Mouse (Mus musculus) heart, postnatal 25 days (tissue): Measurements from ENCODE around the gene Klk1b9. TPM values are rescaled to one million over a fixed set of nuclear protein-coding genes. Genes with fewer than 3 reads are reported as not detected.

Experiments
- total RNA-seq, 2 experiments: library from RNA; stranded (reverse); gene quantifications; 2 replicates each; pipeline ENCODE4 v1.2.3; 2021

The Klk1b9 gene
- total RNA-seq, 2 experiments from 2014 or later, result not detected

Other genes with a start within 250 kb of the Klk1b9 start
- not detected for gene Klk12, start 207.2 kb upstream of the Klk1b9 start, total RNA-seq
- gene Klk11, start 201.5 kb upstream of the Klk1b9 start, total RNA-seq, result not detected
- gene Klk10, start 195.0 kb upstream of the Klk1b9 start, total RNA-seq, result under 1 TPM; 0.20 to 0.42 TPM
- not detected for gene Klk9, start 184.2 kb upstream of the Klk1b9 start, total RNA-seq
- 10 to 100 TPM; 12.6 to 13.3 TPM for gene Klk8, start 178.5 kb upstream of the Klk1b9 start, total RNA-seq
- under 1 TPM in 1 of 2 experiments, not detected in 1; 0.17 TPM for gene Klk7, start 164.8 kb upstream of the Klk1b9 start, total RNA-seq
- not detected for gene Klk6, start 151.6 kb upstream of the Klk1b9 start, total RNA-seq
- gene Klk5, start 134.1 kb upstream of the Klk1b9 start, total RNA-seq, result not detected
- not detected for gene Klk4, start 94.9 kb upstream of the Klk1b9 start, total RNA-seq
- gene Klk15, start 42.3 kb upstream of the Klk1b9 start, total RNA-seq, result not detected
- not detected for gene Klk1b8, start 25.4 kb upstream of the Klk1b9 start, total RNA-seq
- gene Klk1b1, start 9.3 kb upstream of the Klk1b9 start, total RNA-seq, result not detected
- gene Klk1b11, start 19.8 kb downstream of the Klk1b9 start, total RNA-seq, result not detected
- gene Klk1b26, start 36.1 kb downstream of the Klk1b9 start, total RNA-seq, result under 1 TPM; 0.36 TPM
- gene Klk1b27, start 76.2 kb downstream of the Klk1b9 start, total RNA-seq, result not detected
- not detected for gene Klk1b21, start 126.3 kb downstream of the Klk1b9 start, total RNA-seq
- gene Klk1b22, start 136.6 kb downstream of the Klk1b9 start, total RNA-seq, result not detected
- gene Klk1b16, start 160.7 kb downstream of the Klk1b9 start, total RNA-seq, result not detected
- not detected for gene Klk1b24, start 212.2 kb downstream of the Klk1b9 start, total RNA-seq
- gene Klk1b3, start 222.1 kb downstream of the Klk1b9 start, total RNA-seq, result not detected
- not detected for gene Klk1b4, start 231.4 kb downstream of the Klk1b9 start, total RNA-seq
- not detected for gene Klk1b5, start 239.9 kb downstream of the Klk1b9 start, total RNA-seq
- gene Klk1, start 249.3 kb downstream of the Klk1b9 start, total RNA-seq, result not detected